Mouse (Mus musculus) C2C12 (cell line): ENCODE results near the gene Rabggtb. TPM values are rescaled to one million over a fixed set of nuclear protein-coding genes. Genes with fewer than 3 reads are reported as not detected.

Experiments used
- H3K27me3 ChIP-seq: one replicate; pipeline ENCODE4 v1.6.1; 2011; ENCODE audit not compliant: control insufficient read depth, insufficient read depth, insufficient read length
- H3K36me3 ChIP-seq: one replicate; pipeline ENCODE4 v1.6.1; 2011; ENCODE audit not compliant: control insufficient read depth, insufficient read depth
- H3K4me3 ChIP-seq: one replicate; pipeline ENCODE4 v1.5.1; 2011; ENCODE audit warnings: mild to moderate bottlenecking, control low read depth; ENCODE audit not compliant: poor library complexity, insufficient read depth, severe bottlenecking
- H3K79me2 ChIP-seq: one replicate; pipeline ENCODE4 v1.6.1; 2011; ENCODE audit not compliant: control insufficient read depth, insufficient read depth
- H3K79me3 ChIP-seq: one replicate; pipeline ENCODE4 v1.6.1; 2011; ENCODE audit warnings: low read depth, control low read depth
- H3ac ChIP-seq: one replicate; pipeline ENCODE3; 2011; ENCODE audit warnings: low read depth; ENCODE audit not compliant: control insufficient read depth, insufficient read length
- CEBPB ChIP-seq: IDR thresholded peaks from one replicate; pipeline ENCODE4 v1.6.1; 2011; ENCODE audit warnings: low read depth, mild to moderate bottlenecking, control low read depth, moderate library complexity
- CTCF ChIP-seq: IDR thresholded peaks from one replicate; pipeline ENCODE4 v1.5.1; 2011; ENCODE audit not compliant: control insufficient read depth, insufficient read depth, insufficient read length
- FOSL1 ChIP-seq: IDR thresholded peaks from one replicate; pipeline ENCODE4 v1.8.0; 2011; ENCODE audit warnings: mild to moderate bottlenecking, low read length; ENCODE audit not compliant: poor library complexity, insufficient read depth, severe bottlenecking
- MAX ChIP-seq: IDR thresholded peaks from one replicate; pipeline ENCODE4 v1.6.1; 2011; ENCODE audit warnings: mild to moderate bottlenecking, control low read depth
- MYOD1 ChIP-seq: IDR thresholded peaks from one replicate; pipeline ENCODE4 v1.6.1; 2011; ENCODE audit warnings: low read depth; ENCODE audit not compliant: control insufficient read depth, insufficient read length
- MYOG ChIP-seq: IDR thresholded peaks from one replicate; pipeline ENCODE4 v1.6.1; 2011; ENCODE audit not compliant: control insufficient read depth, insufficient read length; ENCODE audit errors: extremely low read depth
- USF1 ChIP-seq: IDR thresholded peaks from one replicate; pipeline ENCODE4 v1.6.1; 2011; ENCODE audit warnings: low read depth, mild to moderate bottlenecking, control low read depth, moderate library complexity
- long read RNA-seq, 2 experiments: library from polyadenylated mRNA; unstranded; transcript quantifications; one replicate each; pipeline ENCODE4 v2.0.0; 2019 to 2020
- polyA plus RNA-seq: library from polyadenylated mRNA; unstranded; fragments of >200 nt; fragmentation: generic; extraction: Trizol; gene quantifications from one replicate; pipeline ENCODE4 v1.2.1, GENCODE M21; 2012; ENCODE audit warnings: missing spikeins

Gene Rabggtb
- polyA plus RNA-seq = 65.9 TPM
- long read RNA-seq, experiment 1, transcript Rabggtb-201 (9 exons, 1,381 nt) = major isoform, 41 of 66 reads
- long read RNA-seq, experiment 1, transcript Rabggtb-202 (8 exons, 1,418 nt) = minor isoform, 11 of 66 reads
- long read RNA-seq, experiment 1, partial matches to known transcripts = 1 of 66 reads
- long read RNA-seq, experiment 1, other reads (novel, unspliced or antisense) = 12 of 66 reads
- long read RNA-seq, experiment 2, transcript Rabggtb-202 (8 exons, 1,418 nt) = minor isoform, 11 of 212 reads
- long read RNA-seq, experiment 2, transcript Rabggtb-201 (9 exons, 1,381 nt) = major isoform, 119 of 212 reads
- long read RNA-seq, experiment 2, partial matches to known transcripts = 5 of 212 reads
- long read RNA-seq, experiment 2, other reads (novel, unspliced or antisense) = 72 of 212 reads

GRCm38 (mm10) chr3:153912546-153913509 is at the start of gene Rabggtb:
TSS of gene Rabggtb (minus strand) at chr3:153913009.
- Histone ChIP-seq H3K79me3 (peaks cover 48% of the 10 kb centered on the region), H3K36me3 (peaks cover 41% of the 10 kb centered on the region), H3K4me3 (peak within 1 kb of the TSS; percentile 89), H3K79me2 (peaks cover 52% of the 10 kb centered on the region), H3K27me3 (no peaks in the 10 kb centered on the region), H3ac (peak within 1 kb of the TSS; percentile 88)
- TF ChIP-seq MAX (peak; percentile 99), USF1 (no peak)

- Histone ChIP-seq H3K27me3 (no peaks in the 10 kb centered on the region), H3K4me3 (no peak overlapping the region), H3K79me3 (no peaks in the 10 kb centered on the region), H3K79me2 (no peaks in the 10 kb centered on the region), H3ac (no peak overlapping the region), H3K36me3 (no peaks in the 10 kb centered on the region)
- TF ChIP-seq MYOG (no peak), USF1 (no peak), CTCF (peak; percentile 15)
Measured at GRCm38 (mm10) chr3:153961632-153962389, 49.0 kb upstream of the Rabggtb start.

- no peaks in the 10 kb centered on the region for H3K79me3 ChIP-seq
- no peak for TF ChIP-seq MYOG
- no peak for TF ChIP-seq MYOD1
- TF ChIP-seq CEBPB = no peak
- no peak for TF ChIP-seq CTCF
- no peak for TF ChIP-seq MAX
- no peak for TF ChIP-seq USF1
- no peak for TF ChIP-seq FOSL1
- H3ac ChIP-seq = no peak overlapping the region
- H3K79me2 ChIP-seq = no peaks in the 10 kb centered on the region
- H3K4me3 ChIP-seq = no peak overlapping the region
- H3K36me3 ChIP-seq = no peaks in the 10 kb centered on the region
- H3K27me3 ChIP-seq = no peaks in the 10 kb centered on the region
Measured at GRCm38 (mm10) chr3:153960884-153961283, 48.1 kb upstream of the Rabggtb start.

- H3K36me3 ChIP-seq = no peaks in the 10 kb centered on the region
- no peak overlapping the region for H3ac ChIP-seq
Measured at GRCm38 (mm10) chr3:153959731-153960207, 47.0 kb upstream of the Rabggtb start.

GRCm38 (mm10) chr3:153959035-153959730 is 46.4 kb upstream of the Rabggtb start:
- Histone ChIP-seq H3K36me3 (no peaks in the 10 kb centered on the region), H3K27me3 (no peaks in the 10 kb centered on the region), H3K79me3 (no peaks in the 10 kb centered on the region), H3ac (no peak overlapping the region), H3K4me3 (no peak overlapping the region), H3K79me2 (no peaks in the 10 kb centered on the region)
- TF ChIP-seq MYOG (no peak), CTCF (no peak), MAX (no peak), USF1 (no peak)

More at GRCm38 (mm10) chr3:153959731-153960207, 47.0 kb upstream of the Rabggtb start:
- no peak for TF ChIP-seq FOSL1
- no peak for TF ChIP-seq MYOD1
- no peak for TF ChIP-seq CEBPB
- TF ChIP-seq MYOG = no peak
- TF ChIP-seq MAX = no peak
- no peak for TF ChIP-seq CTCF
- H3K79me2 ChIP-seq = no peaks in the 10 kb centered on the region
- H3K4me3 ChIP-seq = no peak overlapping the region
- no peaks in the 10 kb centered on the region for H3K27me3 ChIP-seq
- H3K79me3 ChIP-seq = no peaks in the 10 kb centered on the region
